Mouse (Mus musculus) kidney, adult 10 weeks (tissue): ENCODE results near the gene Cldn22. TPM values are rescaled to one million over a fixed set of nuclear protein-coding genes. Genes with fewer than 3 reads are reported as not detected.

Source experiments
- polyA plus RNA-seq: library from polyadenylated mRNA; stranded (reverse); fragments of 350-450 nt; fragmentation: Illumina TruSeq; extraction: RNeasy Lipid Tissue Mini Kit (QIAGEN cat#74804); gene quantifications from one replicate; pipeline ENCODE4 v1.2.3, GENCODE M21; 2014; ENCODE audit warnings: low read depth, low replicate concordance

Gene Cldn22
- not detected for polyA plus RNA-seq

GRCm38 (mm10) chr8:47824182-47824581 is at the start of gene Cldn22:
Gene Cldn22, plus strand, starts transcription at chr8:47824482.

GRCm38 (mm10) chr8:47821843-47822242 is 2.4 kb upstream of the Cldn22 start, which contains the start of gene Cldn24:
Gene Cldn24, plus strand, starts transcription at chr8:47822143.

Other genes with a start within 250 kb of the Cldn22 start
- gene Ing2, start 148.9 kb upstream of the Cldn22 start, polyA plus RNA-seq: 15.8 TPM
- 14.7 TPM for gene Cdkn2aip, start 110.5 kb upstream of the Cldn22 start, polyA plus RNA-seq
- not detected for gene Cldn24, start 2.3 kb upstream of the Cldn22 start, polyA plus RNA-seq
- gene Wwc2, start 166.4 kb downstream of the Cldn22 start, polyA plus RNA-seq: 46.1 TPM